Mouse (Mus musculus) adrenal gland, postnatal 14 days (tissue): Measurements from ENCODE around the gene Polr1d. TPM values are rescaled to one million over a fixed set of nuclear protein-coding genes. Genes with fewer than 3 reads are reported as not detected.
A peak's percentile ranks its signal among the peaks of the same experiment; 100 is the strongest.

Experiments used
- DNase-seq: peaks from one replicate; pipeline ENCODE4 v3.0.0; 2021; ENCODE audit warnings: mixed read lengths
- total RNA-seq: library from RNA; stranded (reverse); gene quantifications from 2 replicates; pipeline ENCODE4 v1.2.3, GENCODE M21; 2021

Gene Polr1d
- total RNA-seq, 1 experiment from 2014 or later = 137 TPM

DNA sequence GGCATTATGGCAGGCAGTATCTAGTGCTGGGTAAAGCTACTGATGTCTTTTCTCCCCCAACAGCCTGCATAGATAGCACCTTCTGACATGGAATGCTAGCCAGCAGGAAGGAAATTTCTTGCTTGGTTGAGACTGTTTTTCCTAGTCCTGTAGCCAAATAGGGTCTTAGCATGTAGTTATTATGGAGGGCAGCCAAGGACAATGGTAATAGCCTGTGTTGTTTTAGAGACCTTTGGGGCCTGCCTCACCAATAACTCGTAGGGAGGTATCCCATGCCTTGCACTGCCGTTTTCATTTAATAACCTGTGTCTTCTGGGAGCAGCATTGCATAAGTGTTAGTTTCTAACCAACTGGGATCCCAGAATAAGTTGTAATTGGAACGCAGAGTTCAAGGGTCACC is 13.0 kb downstream of the Polr1d start:
- no peak for DNase-seq

- no peak for DNase-seq
Observed at GRCm38 (mm10) chr5:147090256-147090963, 13.6 kb downstream of the Polr1d start.

- DNase-seq = no peak
Observed at GRCm38 (mm10) chr5:147092448-147092847, 15.6 kb downstream of the Polr1d start.

DNA sequence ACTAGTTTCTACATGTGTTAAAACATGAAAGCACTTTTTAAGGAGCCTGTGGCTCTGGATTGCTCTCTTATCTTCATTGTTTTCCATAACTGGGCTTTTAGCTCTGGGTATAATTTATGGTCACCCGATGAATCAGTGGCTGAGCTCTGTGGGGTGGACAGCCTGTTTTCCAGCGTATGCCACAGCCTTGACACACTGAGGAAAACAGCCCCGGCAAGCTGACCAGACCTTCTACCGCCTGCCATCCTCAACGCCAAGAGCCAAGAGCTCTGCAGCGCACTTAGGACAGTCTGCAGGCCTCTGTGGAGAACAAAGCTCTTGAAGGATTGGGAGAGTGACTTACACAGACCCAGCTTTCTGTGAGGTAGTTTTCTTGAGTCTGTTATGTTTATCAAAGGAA is 17.4 kb downstream of the Polr1d start:
- peak; percentile 81 for DNase-seq

- no peak for DNase-seq
Observed at GRCm38 (mm10) chr5:147096586-147096985, 19.7 kb downstream of the Polr1d start.

DNA sequence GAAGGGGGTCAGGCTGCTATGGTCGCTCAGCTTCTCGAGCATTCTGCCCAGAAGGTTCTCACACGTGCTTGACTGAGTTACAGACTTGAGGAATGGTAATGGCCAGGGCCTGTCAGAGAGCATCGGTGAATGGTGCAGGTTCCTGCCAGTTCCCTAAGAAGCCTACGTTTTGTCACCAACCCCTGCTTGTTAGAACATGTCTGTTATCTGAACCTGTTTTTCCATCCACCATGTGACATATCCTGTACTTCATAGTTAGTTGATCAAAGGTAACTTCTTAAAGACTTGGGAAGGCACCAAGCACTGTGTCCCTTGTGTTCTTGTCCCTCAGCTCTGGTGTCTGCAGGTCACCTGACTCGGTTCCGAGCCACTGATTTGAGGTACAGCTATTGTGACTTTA is 21.8 kb downstream of the Polr1d start:
- DNase-seq = no peak

GRCm38 (mm10) chr5:147100180-147100579 is 23.3 kb downstream of the Polr1d start:
- no peak for DNase-seq

- DNase-seq = no peak
Observed at GRCm38 (mm10) chr5:147102295-147102694, 25.4 kb downstream of the Polr1d start.

GRCm38 (mm10) chr5:147107276-147107675 is 30.4 kb downstream of the Polr1d start:
- no peak for DNase-seq

- DNase-seq = no peak
Observed at GRCm38 (mm10) chr5:147108861-147109591, 32.2 kb downstream of the Polr1d start.

GRCm38 (mm10) chr5:147114738-147115137 is 37.9 kb downstream of the Polr1d start:
- DNase-seq = peak; percentile 62

GRCm38 (mm10) chr5:147115631-147116030 is 38.8 kb downstream of the Polr1d start:
- no peak for DNase-seq

DNA sequence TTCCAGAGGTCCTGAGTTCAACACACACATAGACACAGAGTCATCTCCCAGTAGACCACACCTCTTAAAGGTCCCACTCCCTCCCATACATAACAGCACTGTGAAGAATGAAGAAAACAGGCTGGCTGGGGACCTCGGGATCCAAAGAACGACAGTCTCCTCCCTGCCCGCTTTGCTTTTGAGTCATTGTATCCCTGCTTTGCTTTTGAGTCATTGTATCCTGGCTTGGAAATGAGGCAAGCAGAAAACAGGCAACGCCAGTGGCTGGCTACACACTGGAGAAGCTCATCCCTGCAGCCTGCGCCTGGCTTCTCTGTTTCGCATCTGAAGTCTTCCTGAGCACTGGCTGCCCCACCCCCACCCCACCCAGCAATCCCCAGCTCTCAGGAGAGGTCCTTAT is 40.2 kb downstream of the Polr1d start:
- DNase-seq = peak; percentile 37

DNA sequence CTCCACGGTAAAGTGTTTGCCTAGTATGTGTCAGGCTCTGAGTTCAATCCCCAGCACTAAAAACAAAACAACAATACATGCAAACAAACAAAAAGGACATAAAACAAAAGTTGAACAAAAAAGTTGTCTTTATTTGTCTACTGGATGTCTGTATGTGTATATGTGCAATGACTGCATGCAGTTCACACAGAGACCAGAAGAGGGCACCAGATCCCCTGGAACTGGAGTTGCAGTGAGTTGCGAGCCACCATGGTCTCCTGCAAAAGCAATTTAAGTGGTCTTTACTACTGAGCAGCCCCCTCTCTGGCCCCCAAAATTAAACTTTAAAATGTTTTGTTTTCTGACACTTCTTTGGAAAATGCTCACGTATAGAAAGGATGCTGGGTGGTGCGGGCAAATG is 44.3 kb downstream of the Polr1d start:
- DNase-seq = no peak

- no peak for DNase-seq
Observed at GRCm38 (mm10) chr5:147124794-147125193, 47.9 kb downstream of the Polr1d start.

GRCm38 (mm10) chr5:147125542-147126185 is 48.8 kb downstream of the Polr1d start:
- DNase-seq = no peak

DNA sequence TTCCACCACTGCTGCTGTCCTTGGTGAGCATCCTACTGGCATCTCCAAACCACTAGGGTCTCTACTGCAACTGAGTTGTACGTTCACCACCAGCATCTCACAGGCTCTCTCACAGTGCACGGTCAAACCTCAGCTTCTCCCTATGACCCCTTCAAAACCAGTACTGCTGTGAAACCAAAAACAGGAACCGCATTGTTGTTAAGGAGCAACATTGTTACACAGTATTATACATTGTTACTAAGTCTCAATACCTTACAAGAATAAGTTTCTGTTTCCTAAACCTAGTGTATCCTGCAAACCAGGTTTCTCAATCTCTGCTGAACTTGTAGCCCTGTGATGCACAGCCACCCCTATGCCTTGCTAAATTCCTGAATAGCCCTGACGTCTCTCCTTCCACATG is 51.0 kb downstream of the Polr1d start:
- no peak for DNase-seq

DNA sequence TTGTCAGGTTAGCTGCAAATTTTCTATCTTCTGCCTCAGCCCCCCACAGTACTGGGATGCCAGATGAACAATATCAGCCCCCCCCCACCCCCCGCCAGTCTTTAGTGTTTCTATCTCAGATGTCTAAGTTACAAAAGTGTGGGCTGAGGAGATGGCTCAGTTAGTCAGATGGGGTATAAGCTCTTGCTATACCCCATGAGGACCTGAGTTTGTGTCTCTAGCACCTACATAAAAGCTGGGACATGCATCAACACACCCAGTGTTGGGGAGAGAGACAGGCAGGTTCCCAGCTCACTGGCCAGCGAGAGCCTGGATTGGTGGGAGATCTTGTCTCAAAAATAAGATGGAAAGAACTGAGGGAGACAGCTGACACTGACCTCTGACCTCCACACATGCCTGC is 52.6 kb downstream of the Polr1d start:
- no peak for DNase-seq

DNA sequence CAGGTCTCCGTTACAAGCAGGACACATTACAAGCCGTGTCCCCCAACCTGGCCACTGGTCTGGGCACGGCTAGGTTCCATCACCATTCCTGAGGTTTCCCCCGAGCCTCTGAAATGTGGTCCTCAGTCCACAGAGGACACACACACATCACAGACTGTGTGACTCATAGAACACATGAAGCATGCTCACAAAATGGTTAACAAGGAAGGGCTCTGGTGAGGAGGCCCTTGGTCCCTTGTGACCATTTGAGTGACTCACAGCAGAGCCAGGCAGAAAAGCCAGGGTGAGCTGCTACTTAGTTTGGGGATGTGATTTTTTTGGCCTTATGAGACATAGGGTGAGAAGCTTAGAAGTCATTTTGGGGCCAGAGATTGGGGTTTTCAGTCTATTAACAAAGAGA is 55.1 kb downstream of the Polr1d start:
- DNase-seq = peak; percentile 18

- no peak for DNase-seq
Observed at GRCm38 (mm10) chr5:147133662-147134061, 56.8 kb downstream of the Polr1d start.

DNA sequence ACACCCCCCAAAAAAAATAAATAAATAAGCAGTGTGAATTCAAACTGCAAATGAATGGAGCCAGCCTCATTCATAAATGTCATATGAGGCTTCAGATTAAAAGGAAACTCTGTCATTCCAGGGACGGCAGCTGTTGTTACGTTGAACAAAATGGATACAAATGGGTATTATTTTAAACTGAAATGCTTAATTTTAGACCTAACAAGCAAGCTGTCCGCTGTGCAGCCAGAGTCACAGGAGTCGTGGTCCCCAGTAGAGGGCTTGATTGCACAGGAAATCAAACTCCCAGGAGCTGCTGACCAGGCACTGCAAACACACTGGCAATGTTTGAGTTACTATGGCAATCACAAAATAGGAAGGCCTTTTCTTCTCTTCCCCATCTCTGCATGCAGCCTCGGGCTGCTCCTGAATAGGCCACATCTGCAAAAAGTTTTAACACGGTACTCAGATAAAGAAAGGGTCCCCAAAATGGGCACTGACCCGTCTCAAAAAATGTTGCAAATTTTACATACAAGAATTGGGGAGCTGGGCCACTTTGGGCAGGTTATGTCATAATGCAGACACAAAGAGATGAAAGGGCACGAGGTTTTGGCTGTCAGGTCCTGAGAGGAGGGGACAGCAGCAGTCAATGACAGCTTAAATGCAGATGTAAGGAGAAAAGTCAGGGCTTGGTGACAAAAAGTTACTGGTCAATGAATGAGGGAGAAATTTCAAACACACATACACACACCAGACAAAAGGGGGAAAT is 57.7 kb downstream of the Polr1d start:
- DNase-seq = no peak

- no peak for DNase-seq
Observed at GRCm38 (mm10) chr5:147135089-147135446, 58.2 kb downstream of the Polr1d start.

- DNase-seq = no peak
Observed at GRCm38 (mm10) chr5:147135994-147136393, 59.1 kb downstream of the Polr1d start.
